Mouse (Mus musculus) kidney, adult 2 months (tissue): ENCODE data around the gene Ripor2.

Experiments
- CTCF ChIP-seq: fragments of 200-500 bp; conservative IDR thresholded peaks from 2 replicates; pipeline ENCODE4 v1.5.1; 2011; ENCODE audit warnings: low read depth, mild to moderate bottlenecking, control low read depth, low read length, moderate library complexity, mixed read lengths; ENCODE audit not compliant: insufficient read depth, insufficient read length
- POLR2A ChIP-seq: fragments of 200-500 bp; IDR thresholded peaks from one replicate; pipeline ENCODE4 v1.6.1; 2011; ENCODE audit warnings: low read depth, low read length, control low read depth

- TF ChIP-seq CTCF = peak; percentile 89
- TF ChIP-seq POLR2A = no peak
Measured at GRCm38 (mm10) chr13:24776146-24776844, 194.3 kb downstream of the Ripor2 start.
